Mouse (Mus musculus) adrenal gland, postnatal 14 days (tissue): Measurements from ENCODE around the gene Rora. TPM values are rescaled to one million over a fixed set of nuclear protein-coding genes. Genes with fewer than 3 reads are reported as not detected.

Experiments
- DNase-seq: peaks from one replicate; pipeline ENCODE4 v3.0.0; 2021; ENCODE audit warnings: mixed read lengths
- total RNA-seq: library from RNA; stranded (reverse); gene quantifications from 2 replicates; pipeline ENCODE4 v1.2.3, GENCODE M21; 2021

Gene Rora
- total RNA-seq, 1 experiment from 2014 or later = 56.5 TPM

- peak; percentile 72 for DNase-seq
Measured at GRCm38 (mm10) chr9:68888670-68889069, 235.1 kb downstream of the Rora start.

- no peak for DNase-seq
Measured at GRCm38 (mm10) chr9:68891431-68891830, 237.8 kb downstream of the Rora start.

- no peak for DNase-seq
Measured at GRCm38 (mm10) chr9:68892356-68892755, 238.8 kb downstream of the Rora start.

GRCm38 (mm10) chr9:68892859-68893258 is 239.3 kb downstream of the Rora start:
- peak; percentile 18 for DNase-seq

GRCm38 (mm10) chr9:68898286-68898685 is 244.7 kb downstream of the Rora start:
- peak; percentile 27 for DNase-seq

- DNase-seq = peak; percentile 45
Measured at GRCm38 (mm10) chr9:68899525-68900222, 246.1 kb downstream of the Rora start.

GRCm38 (mm10) chr9:68906361-68906883 is 252.8 kb downstream of the Rora start:
- peak; percentile 29 for DNase-seq

- no peak for DNase-seq
Measured at GRCm38 (mm10) chr9:68912483-68913151, 259.0 kb downstream of the Rora start.

- DNase-seq = no peak
Measured at GRCm38 (mm10) chr9:68913191-68913697, 259.7 kb downstream of the Rora start.

GRCm38 (mm10) chr9:68914541-68915275 is 261.1 kb downstream of the Rora start:
- no peak for DNase-seq

GRCm38 (mm10) chr9:68916741-68917140 is 263.2 kb downstream of the Rora start:
- DNase-seq = no peak

- DNase-seq = no peak
Measured at GRCm38 (mm10) chr9:68923128-68923601, 269.6 kb downstream of the Rora start.

- DNase-seq = no peak
Measured at GRCm38 (mm10) chr9:68926406-68926805, 272.8 kb downstream of the Rora start.

- no peak for DNase-seq
Measured at GRCm38 (mm10) chr9:68933159-68933558, 279.6 kb downstream of the Rora start.

- DNase-seq = no peak
Measured at GRCm38 (mm10) chr9:68934238-68934637, 280.7 kb downstream of the Rora start.

- no peak for DNase-seq
Measured at GRCm38 (mm10) chr9:68935611-68936010, 282.0 kb downstream of the Rora start.

GRCm38 (mm10) chr9:68941037-68941436 is 287.5 kb downstream of the Rora start:
- DNase-seq = peak; percentile 55

GRCm38 (mm10) chr9:68942595-68943011 is 289.0 kb downstream of the Rora start:
- DNase-seq = peak; percentile 22

- peak; percentile 36 for DNase-seq
Measured at GRCm38 (mm10) chr9:68944026-68944425, 290.4 kb downstream of the Rora start.

- no peak for DNase-seq
Measured at GRCm38 (mm10) chr9:68947707-68948106, 294.1 kb downstream of the Rora start.

GRCm38 (mm10) chr9:68948141-68948540 is 294.6 kb downstream of the Rora start:
- DNase-seq = no peak

- no peak for DNase-seq
Measured at GRCm38 (mm10) chr9:68956210-68956874, 302.8 kb downstream of the Rora start.
